Mouse (Mus musculus): ENCODE data around the gene Dhx33. TPM values are rescaled to one million over a fixed set of nuclear protein-coding genes. Genes with fewer than 3 reads are reported as not detected.
A peak's percentile ranks its signal among the peaks of the same experiment; 100 is the strongest.

Dhx33 gene
- polyA plus RNA-seq, 1 experiment from 2014 or later = 15.3 TPM

DNA sequence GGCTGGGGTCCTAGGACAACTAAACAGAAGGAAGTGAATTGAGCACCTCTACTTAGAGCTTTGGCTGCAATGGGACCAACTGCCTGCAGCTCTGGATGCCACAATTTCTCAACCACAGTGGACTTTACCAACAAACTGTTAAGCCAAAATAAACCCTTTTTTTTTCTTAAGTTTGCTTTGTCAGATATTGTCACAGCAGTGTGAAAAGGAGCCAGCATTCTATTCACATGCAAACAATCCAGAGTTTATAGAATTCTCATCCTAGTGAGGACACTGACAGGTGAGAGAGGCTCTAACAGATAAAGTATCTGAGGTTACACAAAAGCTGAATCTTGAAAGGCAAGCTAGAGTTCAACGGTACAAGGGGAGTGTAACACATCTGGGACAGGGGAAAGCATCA, 12.8 kb upstream of the Dhx33 start:
- Histone ChIP-seq H3K4me3 (no peak overlapping the region), H3K9ac (peak overlapping the region; percentile 15; the same call in 1 of the 2 replicates), H3K4me1 (peaks cover 40% of the 10 kb centered on the region), H3K36me3 (peaks cover 39% of the 10 kb centered on the region), H3K4me2 (no peak overlapping the region), H3K27me3 (replicated peaks) (no peaks in the 10 kb centered on the region), H3K9me3 (replicated peaks) (no peaks in the 10 kb centered on the region), H3K27ac (no peak overlapping the region)
- WGBS (ENCODE audit: insufficient replicate concordance) = 74% methylated on average over 1 of the region's 1 CpGs
- no peak for ATAC-seq

- peak; percentile 71 for ATAC-seq
- Histone ChIP-seq H3K4me2 (no peak overlapping the region), H3K9ac (no peak overlapping the region), H3K27me3 (replicated peaks) (no peaks in the 10 kb centered on the region), H3K4me1 (peaks cover 23% of the 10 kb centered on the region), H3K4me3 (no peak overlapping the region), H3K36me3 (peaks cover 69% of the 10 kb centered on the region), H3K9me3 (replicated peaks) (no peaks in the 10 kb centered on the region), H3K27ac (no peak overlapping the region)
- WGBS (ENCODE audit: insufficient replicate concordance) = 78% methylated on average over 7 of the region's 7 CpGs
Observed at GRCm38 (mm10) chr11:71012743-71013142, 8.5 kb upstream of the Dhx33 start.

DNA sequence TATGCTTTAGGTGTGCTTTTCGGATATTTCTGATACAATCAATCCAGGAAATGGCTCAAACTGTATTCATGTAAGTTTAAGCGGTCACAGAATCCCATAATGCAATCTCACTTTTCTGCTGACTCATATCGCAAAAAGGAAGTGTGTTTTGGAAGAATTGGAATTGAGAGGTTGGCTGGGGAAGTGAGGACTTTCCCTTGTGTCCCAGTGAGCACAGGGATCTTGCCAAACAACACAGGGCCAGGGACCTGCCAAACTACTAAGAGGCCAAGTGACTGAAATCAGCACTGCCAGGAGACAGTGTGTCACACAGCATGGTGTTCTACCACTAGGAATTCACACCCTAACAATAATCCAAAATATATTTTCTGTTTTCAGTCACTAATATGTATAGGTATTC, 4.1 kb upstream of the Dhx33 start:
- Histone ChIP-seq H3K9ac (no peak overlapping the region), H3K27me3 (replicated peaks) (no peaks in the 10 kb centered on the region), H3K4me2 (no peak overlapping the region), H3K4me1 (peaks cover 16% of the 10 kb centered on the region), H3K9me3 (replicated peaks) (no peaks in the 10 kb centered on the region), H3K4me3 (no peak overlapping the region), H3K27ac (no peak overlapping the region), H3K36me3 (peaks cover 59% of the 10 kb centered on the region)
- ATAC-seq = no peak
- 76% methylated on average over 3 of the region's 3 CpGs for WGBS (ENCODE audit: insufficient replicate concordance)

- Histone ChIP-seq H3K27me3 (replicated peaks) (no peaks in the 10 kb centered on the region), H3K27ac (no peak overlapping the region), H3K4me3 (no peak overlapping the region), H3K9ac (no peak overlapping the region), H3K9me3 (replicated peaks) (no peaks in the 10 kb centered on the region), H3K4me2 (no peak overlapping the region), H3K4me1 (peaks cover 21% of the 10 kb centered on the region), H3K36me3 (peaks cover 56% of the 10 kb centered on the region)
- WGBS (ENCODE audit: insufficient replicate concordance) = 86% methylated on average over 7 of the region's 7 CpGs
- ATAC-seq = no peak
Observed at GRCm38 (mm10) chr11:71007831-71008230, 3.6 kb upstream of the Dhx33 start.

GRCm38 (mm10) chr11:71007026-71007425, 2.8 kb upstream of the Dhx33 start:
- Histone ChIP-seq H3K4me3 (no peak overlapping the region), H3K4me2 (no peak overlapping the region), H3K27ac (no peak overlapping the region), H3K36me3 (peaks cover 48% of the 10 kb centered on the region), H3K9me3 (replicated peaks) (no peaks in the 10 kb centered on the region), H3K4me1 (peaks cover 29% of the 10 kb centered on the region), H3K27me3 (replicated peaks) (no peaks in the 10 kb centered on the region), H3K9ac (no peak overlapping the region)
- ATAC-seq = no peak
- WGBS (ENCODE audit: insufficient replicate concordance) = 80% methylated on average over 6 of the region's 6 CpGs

GRCm38 (mm10) chr11:71005046-71005445, 809 bp upstream of the Dhx33 start:
- Histone ChIP-seq H3K4me2 (peak overlapping the region; percentile 90), H3K27ac (peak overlapping the region; percentile 72), H3K4me1 (peaks cover 38% of the 10 kb centered on the region), H3K4me3 (peak overlapping the region; percentile 93), H3K9me3 (replicated peaks) (no peaks in the 10 kb centered on the region), H3K9ac (peak overlapping the region; percentile 83), H3K27me3 (replicated peaks) (no peaks in the 10 kb centered on the region), H3K36me3 (peaks cover 42% of the 10 kb centered on the region)
- 45% methylated on average over 5 of the region's 5 CpGs for WGBS (ENCODE audit: insufficient replicate concordance)
- no peak for ATAC-seq

- Histone ChIP-seq H3K9me3 (replicated peaks) (no peaks in the 10 kb centered on the region), H3K9ac (peak overlapping the region; percentile 83), H3K27ac (peak overlapping the region; percentile 82), H3K4me1 (peaks cover 30% of the 10 kb centered on the region), H3K27me3 (replicated peaks) (no peaks in the 10 kb centered on the region), H3K4me3 (peak overlapping the region; percentile 93), H3K36me3 (peaks cover 42% of the 10 kb centered on the region), H3K4me2 (peak overlapping the region; percentile 90)
- under 1% methylated on average over 49 of the region's 49 CpGs for WGBS (ENCODE audit: insufficient replicate concordance)
- ATAC-seq = peak; percentile 80
Observed at GRCm38 (mm10) chr11:71003611-71004315, 474 bp downstream of the Dhx33 start.

- H3K9ac ChIP-seq = no peak overlapping the region
- peaks cover 50% of the 10 kb centered on the region for H3K36me3 ChIP-seq
- no peaks in the 10 kb centered on the region for H3K27me3 ChIP-seq (replicated peaks)
- no peaks in the 10 kb centered on the region for H3K9me3 ChIP-seq (replicated peaks)
- peaks cover 30% of the 10 kb centered on the region for H3K4me1 ChIP-seq
- H3K4me2 ChIP-seq = no peak overlapping the region
- 86% methylated on average over 4 of the region's 4 CpGs for WGBS (ENCODE audit: insufficient replicate concordance)
- H3K4me3 ChIP-seq = no peak overlapping the region
- ATAC-seq = no peak
- H3K27ac ChIP-seq = no peak overlapping the region
Observed at GRCm38 (mm10) chr11:71001167-71001566, 3.1 kb downstream of the Dhx33 start.

GRCm38 (mm10) chr11:70982557-70983228, 21.5 kb downstream of the Dhx33 start, which contains the start of gene C1qbp:
Gene C1qbp (minus strand): TSS chr11:70983026.
- H3K27me3 ChIP-seq (replicated peaks) = no peaks in the 10 kb centered on the region

DNA sequence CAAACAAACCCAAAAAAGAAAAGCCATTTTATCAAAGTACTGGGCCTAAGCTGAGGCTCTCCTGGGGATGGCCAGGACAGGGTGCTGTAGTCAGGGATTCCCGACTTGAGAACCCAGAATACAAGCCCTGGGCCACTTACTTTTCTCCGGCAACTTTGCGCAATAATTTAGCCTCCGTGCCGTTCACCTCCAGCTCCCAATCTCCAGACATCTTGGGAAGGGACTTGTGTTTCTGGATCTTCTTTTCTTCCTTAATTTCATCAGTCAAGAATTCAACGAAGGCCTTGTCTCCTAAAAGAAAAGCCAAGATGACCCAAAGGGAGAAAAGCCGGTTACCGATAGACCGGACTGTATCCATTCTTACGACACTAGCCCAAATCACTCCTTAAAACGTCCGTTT, 22.2 kb downstream of the Dhx33 start:
- 3% methylated on average over 12 of the region's 12 CpGs for WGBS (ENCODE audit: insufficient replicate concordance)
- Histone ChIP-seq H3K4me1 (peaks cover 41% of the 10 kb centered on the region), H3K27me3 (replicated peaks) (no peaks in the 10 kb centered on the region), H3K9me3 (replicated peaks) (no peaks in the 10 kb centered on the region), H3K4me3 (peak overlapping the region; percentile 99), H3K36me3 (peaks cover 76% of the 10 kb centered on the region), H3K4me2 (peak overlapping the region; percentile 97), H3K9ac (peak overlapping the region; percentile 93), H3K27ac (peak overlapping the region; percentile 76)
- ATAC-seq = no peak

More at GRCm38 (mm10) chr11:70982557-70983228, 21.5 kb downstream of the Dhx33 start, which contains the start of gene C1qbp:
- Histone ChIP-seq H3K27ac (peak within 1 kb of the TSS; percentile 76), H3K4me3 (peak within 1 kb of the TSS; percentile 99), H3K9me3 (replicated peaks) (no peaks in the 10 kb centered on the region), H3K9ac (peak within 1 kb of the TSS; percentile 93), H3K36me3 (peaks cover 76% of the 10 kb centered on the region), H3K4me2 (peak within 1 kb of the TSS; percentile 97), H3K4me1 (peaks cover 41% of the 10 kb centered on the region)
- WGBS (ENCODE audit: insufficient replicate concordance) = under 1% methylated on average over 59 of the region's 64 CpGs
- ATAC-seq = peak; percentile 93

- Histone ChIP-seq H3K36me3 (peaks cover 76% of the 10 kb centered on the region), H3K4me2 (peak overlapping the region; percentile 97), H3K27ac (peak overlapping the region; percentile 62), H3K4me3 (peak overlapping the region; percentile 99), H3K4me1 (peaks cover 41% of the 10 kb centered on the region), H3K27me3 (replicated peaks) (no peaks in the 10 kb centered on the region), H3K9me3 (replicated peaks) (no peaks in the 10 kb centered on the region), H3K9ac (peak overlapping the region; percentile 93; the same call in 1 of the 2 replicates)
- peak; percentile 38 for ATAC-seq
- WGBS (ENCODE audit: insufficient replicate concordance) = 74% methylated on average over 14 of the region's 14 CpGs
Observed at GRCm38 (mm10) chr11:70980751-70981510, 23.3 kb downstream of the Dhx33 start.

All from liver, embryonic 12.5 days (tissue).